In the genomic region with DNA sequence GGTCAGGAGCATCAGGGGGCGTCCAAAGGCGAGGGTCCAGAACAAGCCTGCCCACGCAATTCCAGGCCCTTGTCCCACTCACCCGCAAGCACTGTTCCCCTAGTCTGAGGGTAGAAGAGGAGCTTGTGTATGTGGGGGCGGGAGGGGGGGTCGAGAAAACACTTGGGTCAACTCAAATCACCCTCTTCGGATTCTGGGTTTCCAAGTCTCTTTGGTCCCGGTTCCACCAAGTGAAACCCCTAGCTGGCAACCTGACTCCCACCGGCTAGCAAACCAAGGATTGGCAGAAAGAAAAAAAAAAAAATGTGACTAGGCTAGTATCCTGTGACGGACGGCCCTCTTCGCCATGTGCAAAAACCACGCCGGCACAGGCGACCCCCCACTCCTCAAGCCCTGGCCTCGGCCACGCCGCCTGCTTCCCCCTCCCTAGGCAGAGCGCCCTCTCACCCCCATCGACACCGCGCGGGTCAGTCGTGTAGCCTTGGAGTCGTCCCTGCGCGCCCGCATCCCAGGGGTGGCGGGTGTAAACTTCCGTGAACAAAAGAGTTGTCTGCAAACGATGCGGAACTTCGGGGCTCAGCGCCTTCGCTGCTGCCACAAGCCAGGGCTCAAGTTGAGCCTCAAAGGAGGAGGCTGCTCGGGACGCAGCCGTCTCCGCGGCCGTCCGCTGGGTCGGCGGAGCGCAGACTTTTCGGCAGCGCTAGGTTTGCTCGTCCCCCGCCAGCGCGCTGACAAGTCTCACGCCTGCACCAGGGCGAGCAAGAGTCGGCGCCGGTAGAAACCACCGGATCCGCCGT, we compare ENCODE assay signal across 8 mouse cellular contexts. TPM values are rescaled to one million over a fixed set of nuclear protein-coding genes. Genes with fewer than 3 reads are reported as not detected.
DNase-seq lines count a peak whose midpoint lies in the region; ATAC-seq and TF ChIP-seq lines count a peak whose summit lies in the region.

No protein-coding gene starts in this region.

- H3K27ac ChIP-seq in intestine, embryonic 15.5 days = peak overlapping the region; percentile 88
- peak overlapping the region; percentile 89 for H3K27ac ChIP-seq in liver, postnatal 0 days (ENCODE audit: low read depth)
- peak overlapping the region; percentile 91 for H3K27ac ChIP-seq in neural tube, embryonic 11.5 days (ENCODE audit: low read depth, low read length)

- peaks cover 36% of the 10 kb centered on the region for H3K4me1 ChIP-seq in intestine, embryonic 15.5 days (replicated peaks)
- H3K4me1 ChIP-seq in liver, postnatal 0 days (ENCODE audit: insufficient read depth) = peaks cover 30% of the 10 kb centered on the region
- H3K4me1 ChIP-seq in neural tube, embryonic 11.5 days (ENCODE audit: control insufficient read depth, insufficient read depth, low read length) = peaks cover 41% of the 10 kb centered on the region

- TF ChIP-seq CTCF in liver, postnatal 0 days (IDR thresholded peaks at IDR 0.05; ENCODE audit: low read depth) = 0 out of 2 replicates have a peak, but pooled peaks have one; percentile 1

- peak overlapping the region; percentile 68 for H3K4me3 ChIP-seq in intestine, embryonic 15.5 days (replicated peaks)
- H3K4me3 ChIP-seq in liver, postnatal 0 days (ENCODE audit: low read depth, low read length) = peak overlapping the region; percentile 80
- peak overlapping the region; percentile 61 for H3K4me3 ChIP-seq in neural tube, embryonic 11.5 days (ENCODE audit: low read depth, low read length)

- no peaks in the 10 kb centered on the region for H3K27me3 ChIP-seq in intestine, embryonic 15.5 days (replicated peaks)
- no peaks in the 10 kb centered on the region for H3K27me3 ChIP-seq in liver, postnatal 0 days (ENCODE audit: insufficient read depth, low read length)
- no peaks in the 10 kb centered on the region for H3K27me3 ChIP-seq in neural tube, embryonic 11.5 days (ENCODE audit: control insufficient read depth, insufficient read depth, low read length)

- no peaks in the 10 kb centered on the region for H3K9me3 ChIP-seq in intestine, embryonic 15.5 days
- no peaks in the 10 kb centered on the region for H3K9me3 ChIP-seq in liver, postnatal 0 days (ENCODE audit: low read length)
- H3K9me3 ChIP-seq in neural tube, embryonic 11.5 days (ENCODE audit: control insufficient read depth, low read length) = no peaks in the 10 kb centered on the region

- peak; percentile 35 for ATAC-seq in intestine, embryonic 15.5 days
- ATAC-seq in liver, postnatal 0 days = peak; percentile 42
- peak; percentile 32 for ATAC-seq in neural tube, embryonic 11.5 days (ENCODE audit: insufficient read depth, low FRiP score, low TSS enrichment)

- intact Hi-C loops in gastrocnemius, postnatal 14 days (cut with DNase I; ENCODE audit: low total_unique reads) = loop anchor here (5.0 to 10.0 kb wide), 2 partner anchors 76 to 192 kb away; no protein-coding TSS in a partner anchor

- TF ChIP-seq EP300 in liver, postnatal 0 days (IDR thresholded peaks at IDR 0.05; ENCODE audit: low read depth) = no peak

- no peaks in the 10 kb centered on the region for H3K36me3 ChIP-seq in intestine, embryonic 15.5 days
- no peaks in the 10 kb centered on the region for H3K36me3 ChIP-seq in liver, postnatal 0 days (replicated peaks; ENCODE audit: insufficient read depth, low read length)
- no peaks in the 10 kb centered on the region for H3K36me3 ChIP-seq in neural tube, embryonic 11.5 days (ENCODE audit: control insufficient read depth, insufficient read depth, low read length)

- under 1% methylated on average over 59 of the region's 59 CpGs for whole genome bisulfite sequencing in intestine, embryonic 15.5 days
- under 1% methylated on average over 59 of the region's 59 CpGs for WGBS in liver, postnatal 0 days (ENCODE audit: insufficient replicate concordance)
- 0% methylated on average over 59 of the region's 59 CpGs for WGBS in neural tube, embryonic 11.5 days

- DNase-seq in 416B (ENCODE audit: low read depth) (peak; percentile 63), MN1 (ENCODE audit: low spot score) (peak; percentile 16)
- peak; percentile 75 to 76 for DNase-seq in cerebellum, postnatal 25 days
- peak; percentile 59 for DNase-seq in gastrocnemius, postnatal 14 days
- DNase-seq in liver, postnatal 0 days = peak; percentile 69
- peak; percentile 76 for DNase-seq in neural tube, embryonic 11.5 days (ENCODE audit: low spot score)
- peak; percentile 76 for DNase-seq in thymus, postnatal 4 days

- H3K4me2 ChIP-seq in intestine, embryonic 15.5 days (replicated peaks) = peak overlapping the region; percentile 85
- H3K4me2 ChIP-seq in liver, postnatal 0 days (ENCODE audit: low read depth, low read length) = peak overlapping the region; percentile 95
- peak overlapping the region; percentile 87 for H3K4me2 ChIP-seq in neural tube, embryonic 11.5 days (ENCODE audit: low read depth)

- H3K9ac ChIP-seq in intestine, embryonic 15.5 days = peak overlapping the region; percentile 81
- peak overlapping the region; percentile 77 for H3K9ac ChIP-seq in liver, postnatal 0 days (replicated peaks)
- H3K9ac ChIP-seq in neural tube, embryonic 11.5 days (ENCODE audit: low read length) = peak overlapping the region; percentile 74

RNA-seq across cellular contexts. Expression of a gene that starts 0.9 kb away (rescaled TPM):
- 10 to 100 TPM; 19.5 to 24.1 TPM for total RNA-seq in gastrocnemius, postnatal 14 days (2021)
- polyA plus RNA-seq in intestine, embryonic 15.5 days (2015; fragmentation: Nextera tagmentation; extraction: Ambion mirVana) = 17.9 and 19.1 TPM in 2 replicates
- polyA plus RNA-seq in liver, postnatal 0 days (2015; fragmentation: Nextera tagmentation; extraction: Ambion mirVana) = 15.2 and 17.2 TPM in 2 replicates
- polyA plus RNA-seq in neural tube, embryonic 11.5 days (2014; fragmentation: Nextera tagmentation; extraction: Ambion mirVana) = 22.3 and 22.9 TPM in 2 replicates

RNA-seq across cellular contexts. Expression of a gene that starts 39.7 kb away (rescaled TPM):
- 1 to 10 TPM; 7.5 to 7.8 TPM for total RNA-seq in gastrocnemius, postnatal 14 days (2021)
- polyA plus RNA-seq in intestine, embryonic 15.5 days (2015; fragmentation: Nextera tagmentation; extraction: Ambion mirVana) = 60.7 and 64.4 TPM in 2 replicates
- polyA plus RNA-seq in liver, postnatal 0 days (2015; fragmentation: Nextera tagmentation; extraction: Ambion mirVana) = 14.1 and 15.0 TPM in 2 replicates
- 66.5 and 73.7 TPM in 2 replicates for polyA plus RNA-seq in neural tube, embryonic 11.5 days (2014; fragmentation: Nextera tagmentation; extraction: Ambion mirVana)

RNA-seq across cellular contexts. Expression of a gene that starts 46.2 kb away (rescaled TPM):
- total RNA-seq in gastrocnemius, postnatal 14 days (2021) = 10 to 100 TPM; 18.3 to 20.2 TPM
- 30.3 and 36.9 TPM in 2 replicates for polyA plus RNA-seq in intestine, embryonic 15.5 days (2015; fragmentation: Nextera tagmentation; extraction: Ambion mirVana)
- polyA plus RNA-seq in liver, postnatal 0 days (2015; fragmentation: Nextera tagmentation; extraction: Ambion mirVana) = 13.0 and 15.5 TPM in 2 replicates
- 38.0 and 41.4 TPM in 2 replicates for polyA plus RNA-seq in neural tube, embryonic 11.5 days (2014; fragmentation: Nextera tagmentation; extraction: Ambion mirVana)

Comparison
In these comparisons a context has a peak if more than half of its experiments do, and no peak if none do; other contexts are left out.
1. Peak in every context shown above with its lines: DNase-seq, ATAC-seq, H3K4me3 ChIP-seq and H3K27ac ChIP-seq.
2. DNase-seq: peak in every context shown above with its lines; median percentile 76 in neural tube, embryonic 11.5 days; 76 in thymus, postnatal 4 days; 76 in cerebellum, postnatal 25 days; 69 in liver, postnatal 0 days; 63 in 416B; 59 in gastrocnemius, postnatal 14 days; 16 in MN1.